Mouse (Mus musculus): ENCODE measurements at regions not wholly inside any gene's neighbourhood (a gene's known extent, or its start where the extent isn't known, plus 50 kb on each side); places are given as distances from the start of the nearest gene placed in this dataset.

DNA sequence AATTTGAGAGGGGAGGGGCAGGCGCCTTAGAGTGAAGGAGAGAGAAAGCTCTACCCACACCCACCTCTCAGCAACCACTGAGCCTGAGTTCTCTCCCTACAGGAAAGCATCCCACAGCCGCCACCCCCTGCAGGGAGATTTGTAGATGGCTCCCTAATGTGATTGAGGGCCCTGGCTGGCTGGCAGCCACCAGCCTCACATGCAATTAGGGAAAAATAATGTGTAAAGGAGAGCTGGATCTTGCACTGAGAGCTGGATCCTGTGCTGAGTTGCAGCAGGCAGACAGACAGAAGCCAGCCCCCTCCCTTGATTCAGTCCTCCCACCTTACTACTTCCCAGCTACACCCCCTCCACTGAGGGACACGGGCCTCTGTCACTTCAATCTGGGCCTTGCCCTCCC, 260.2 kb downstream of the Bcor start:
- no peak for TF ChIP-seq POLR2A (IDR thresholded peaks at IDR 0.05; ENCODE audit: insufficient read depth, low read length)
- TF ChIP-seq CTCF (IDR thresholded peaks at IDR 0.05; ENCODE audit: low read depth, low read length), result no peak
